Mouse (Mus musculus) left cerebral cortex, postnatal 4 days (tissue): Measurements from ENCODE around the gene Rsf1. TPM values are rescaled to one million over a fixed set of nuclear protein-coding genes. Genes with fewer than 3 reads are reported as not detected.

Source experiments
- DNase-seq: peaks from one replicate; pipeline ENCODE4 v3.0.0-alpha.2; 2022
- intact Hi-C: fragments of 180-260 bp; cut with DNase I; formaldehyde crosslinking; loops from one replicate; pipeline ENCODE4 v1.15.1; 2025
- total RNA-seq, 2 experiments: library from RNA; stranded (reverse); gene quantifications; 2 replicates each; pipeline ENCODE4 v1.2.3; 2021

The Rsf1 gene
- total RNA-seq, 2 experiments from 2014 or later, result 42.4 to 45.6 TPM

GRCm38 (mm10) chr7:97623402-97623801 is 43.7 kb downstream of the Rsf1 start:
- DNase-seq, result no peak
- intact Hi-C loops, result no loop called here

GRCm38 (mm10) chr7:97629351-97629750 is 49.7 kb downstream of the Rsf1 start:
- no peak for DNase-seq
- intact Hi-C loops, result no loop called here

GRCm38 (mm10) chr7:97631290-97631689 is 51.6 kb downstream of the Rsf1 start:
- intact Hi-C loops, result no loop called here
- no peak for DNase-seq

- intact Hi-C loops, result no loop called here
- no peak for DNase-seq
Measured at GRCm38 (mm10) chr7:97632897-97633296, 53.2 kb downstream of the Rsf1 start.

GRCm38 (mm10) chr7:97645060-97645459 is 65.4 kb downstream of the Rsf1 start:
- intact Hi-C loops, result no loop called here
- DNase-seq, result no peak

GRCm38 (mm10) chr7:97647656-97648055 is 68.0 kb downstream of the Rsf1 start:
- DNase-seq, result no peak
- intact Hi-C loops, result no loop called here

- DNase-seq, result no peak
- intact Hi-C loops, result no loop called here
Measured at GRCm38 (mm10) chr7:97650729-97651128, 71.0 kb downstream of the Rsf1 start.

GRCm38 (mm10) chr7:97656144-97656543 is 76.5 kb downstream of the Rsf1 start:
- DNase-seq, result no peak
- intact Hi-C loops, result no loop called here

- intact Hi-C loops, result no loop called here
- no peak for DNase-seq
Measured at GRCm38 (mm10) chr7:97661634-97662033, 81.9 kb downstream of the Rsf1 start.

GRCm38 (mm10) chr7:97679239-97679638 is 99.5 kb downstream of the Rsf1 start:
- intact Hi-C loops, result loop anchor here (5.0 to 10.0 kb wide), 2 partner anchors 94 to 252 kb away; no protein-coding TSS in a partner anchor
- no peak for DNase-seq

- intact Hi-C loops, result no loop called here
- no peak for DNase-seq
Measured at GRCm38 (mm10) chr7:97687831-97688230, 108.1 kb downstream of the Rsf1 start.

GRCm38 (mm10) chr7:97695441-97695840 is 115.8 kb downstream of the Rsf1 start:
- intact Hi-C loops, result no loop called here
- no peak for DNase-seq

GRCm38 (mm10) chr7:97696133-97696505 is 116.4 kb downstream of the Rsf1 start:
- intact Hi-C loops, result no loop called here
- peak; percentile 35 for DNase-seq

GRCm38 (mm10) chr7:97696506-97697254 is 117.0 kb downstream of the Rsf1 start, which contains the start of gene Clns1a:
Gene Clns1a (plus strand): TSS chr7:97696634.
- peak; percentile 93 for DNase-seq
- intact Hi-C loops, result no loop called here

- intact Hi-C loops, result no loop called here
- DNase-seq, result no peak
Measured at GRCm38 (mm10) chr7:97700173-97700572, 120.5 kb downstream of the Rsf1 start.

GRCm38 (mm10) chr7:97701106-97701505 is 121.4 kb downstream of the Rsf1 start:
- intact Hi-C loops, result no loop called here
- DNase-seq, result no peak

- peak; percentile 53 for DNase-seq
- intact Hi-C loops, result no loop called here
Measured at GRCm38 (mm10) chr7:97707123-97707522, 127.4 kb downstream of the Rsf1 start.

GRCm38 (mm10) chr7:97707809-97708208 is 128.1 kb downstream of the Rsf1 start:
- intact Hi-C loops, result no loop called here
- no peak for DNase-seq

- intact Hi-C loops, result no loop called here
- no peak for DNase-seq
Measured at GRCm38 (mm10) chr7:97709204-97709603, 129.5 kb downstream of the Rsf1 start.

- intact Hi-C loops, result no loop called here
Measured at GRCm38 (mm10) chr7:97714651-97715050, 135.0 kb downstream of the Rsf1 start.

GRCm38 (mm10) chr7:97717326-97717725 is 137.6 kb downstream of the Rsf1 start:
- intact Hi-C loops, result no loop called here
- no peak for DNase-seq

More at GRCm38 (mm10) chr7:97714651-97715050, 135.0 kb downstream of the Rsf1 start:
- DNase-seq, result no peak

- intact Hi-C loops, result no loop called here
- DNase-seq, result no peak
Measured at GRCm38 (mm10) chr7:97719078-97719477, 139.4 kb downstream of the Rsf1 start.

GRCm38 (mm10) chr7:97720109-97720508 is 140.4 kb downstream of the Rsf1 start:
- intact Hi-C loops, result no loop called here
- DNase-seq, result no peak
